Mouse (Mus musculus): ENCODE data around the gene Muc20.

DNA sequence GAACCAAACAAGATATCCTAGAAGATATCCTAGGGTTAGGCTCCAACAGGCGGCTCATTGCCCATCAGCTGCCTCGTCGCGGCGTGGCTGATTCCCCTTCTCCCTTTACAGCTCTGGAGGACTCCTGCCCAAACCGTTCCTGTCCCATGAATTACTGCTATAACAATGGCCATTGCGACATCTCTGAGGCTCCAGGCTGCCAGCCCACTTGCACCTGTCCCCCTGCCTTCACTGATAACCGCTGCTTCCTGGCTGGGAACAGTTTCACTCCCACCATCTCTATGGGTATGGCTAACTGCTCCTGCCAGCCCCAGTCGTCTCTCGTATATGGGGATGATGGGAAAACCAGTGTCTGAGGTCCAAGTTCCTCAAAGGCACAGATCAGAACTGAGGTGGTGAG is 20.6 kb downstream of the Muc20 start:
- TF ChIP-seq CTCF (IDR thresholded peaks at IDR 0.05; ENCODE audit: borderline replicate concordance, control insufficient read depth, extremely low read depth, insufficient read depth, low read length, poor library complexity) (no peak), POLR2A (IDR thresholded peaks at IDR 0.05; ENCODE audit: control insufficient read depth, extremely low read depth, insufficient read depth, low read length, poor library complexity) (no peak)
